Mouse (Mus musculus) ES-E14 (cell line): ENCODE results near the gene Serpinf2.

Experiments used
- CHD2 ChIP-seq: IDR thresholded peaks from 2 replicates; pipeline ENCODE4 v1.6.1; 2014; ENCODE audit warnings: mild to moderate bottlenecking, low read depth, low read length, inconsistent platforms
- ZC3H11A ChIP-seq: IDR thresholded peaks from 2 replicates; pipeline ENCODE4 v1.6.1; 2012; ENCODE audit warnings: low read depth, mild to moderate bottlenecking, inconsistent platforms, low read length, borderline replicate concordance

- TF ChIP-seq ZC3H11A (no peak), CHD2 (no peak)
Measured at GRCm38 (mm10) chr11:75452081-75452480, 12.7 kb upstream of the Serpinf2 start.
